In genomic region chr6:58927881-58928280, GRCm38 (mm10) we compare ENCODE assay signal across 10 mouse cellular contexts. TPM values are rescaled to one million over a fixed set of nuclear protein-coding genes. Genes with fewer than 3 reads are reported as not detected.
A peak's percentile ranks its signal among the peaks of the same experiment; 100 is the strongest.
DNase-seq lines count a peak whose midpoint lies in the region; ATAC-seq lines count a peak whose summit lies in the region.
"Had no signal": no experiment of that assay in that cellular context is flagged by ENCODE, and none has a peak within 500 bp of the region (broad histone marks: within the 10 kb centered on the region; RNA-seq: fewer than 3 reads in every experiment).

No protein-coding gene starts in this region.

- H3K4me1 ChIP-seq in brown adipose tissue, adult 24 weeks (ENCODE audit: control insufficient read depth, insufficient read depth, insufficient read length, low read length) = peaks cover 20% of the 10 kb centered on the region
- peaks cover 10% of the 10 kb centered on the region for H3K4me1 ChIP-seq in hindbrain, embryonic 14.5 days (replicated peaks; ENCODE audit: control insufficient read depth, insufficient read depth, low read length)

- no peak overlapping the region for H3K4me2 ChIP-seq in hindbrain, embryonic 14.5 days (replicated peaks)

- H3K36me3 ChIP-seq in hindbrain, embryonic 14.5 days (replicated peaks; ENCODE audit: control insufficient read depth, insufficient read depth) = no peaks in the 10 kb centered on the region

- no peaks in the 10 kb centered on the region for H3K27me3 ChIP-seq in hindbrain, embryonic 14.5 days (ENCODE audit: control insufficient read depth, insufficient read depth, low read length)

- H3K27ac ChIP-seq in brown adipose tissue, adult 24 weeks (replicated peaks; ENCODE audit: low read depth, low read length) = peak overlapping the region; percentile 97
- H3K27ac ChIP-seq in hindbrain, embryonic 14.5 days = no peak overlapping the region
- H3K27ac ChIP-seq: liver, embryonic 14.5 days; stomach, postnatal 0 days had no signal

- H3K9ac ChIP-seq in hindbrain, embryonic 14.5 days = no peak overlapping the region
- H3K9ac ChIP-seq: liver, embryonic 14.5 days had no signal

- DNase-seq in kidney, postnatal 25 days = peak; percentile 58 to 86
- DNase-seq in kidney, postnatal 10 days = no peak
- peak; percentile 71 to 74 for DNase-seq in cerebellum, postnatal 36 days
- peak; percentile 83 for DNase-seq in heart, postnatal 10 days
- DNase-seq in hindbrain, embryonic 14.5 days (ENCODE audit: low spot score) = no peak
- no peak for DNase-seq in layer of hippocampus, adult 8-10 months (ENCODE audit: low spot score in 2 of 2)
- no peak for DNase-seq in right cerebral cortex, postnatal 25 days

- no peak overlapping the region for H3K4me3 ChIP-seq in brown adipose tissue, adult 24 weeks (ENCODE audit: insufficient read depth, low read depth, low read length)
- no peak overlapping the region for H3K4me3 ChIP-seq in hindbrain, embryonic 14.5 days (replicated peaks; ENCODE audit: low read length)

- no peaks in the 10 kb centered on the region for H3K9me3 ChIP-seq in hindbrain, embryonic 14.5 days (ENCODE audit: control insufficient read depth, low read length)

- intact Hi-C loops in heart, postnatal 10 days (cut with DNase I) = no loop called here

- ATAC-seq in hindbrain, embryonic 14.5 days (ENCODE audit: low FRiP score) = no peak

- 73% methylated on average over 2 of the region's 2 CpGs for WGBS in hindbrain, embryonic 14.5 days

RNA-seq across cellular contexts. Expression of gene Nap1l5, which starts 21.0 kb away (rescaled TPM):
- 18.0 and 22.0 TPM in 2 replicates for polyA plus RNA-seq in brown adipose tissue, adult 24 weeks (2012; ENCODE audit: insufficient read depth, insufficient read length, missing spikeins)
- under 1 TPM; 0.30 to 0.62 TPM for total RNA-seq in heart, postnatal 10 days (2021)
- 338 and 425 TPM in 2 replicates for polyA plus RNA-seq in hindbrain, embryonic 14.5 days (2014; fragmentation: Nextera tagmentation; extraction: Ambion mirVana)
- 100 to 1,000 TPM; 267 to 306 (median 287) TPM for total RNA-seq in layer of hippocampus, adult 8-10 months (2022)

Comparison
In these comparisons a context has a peak if more than half of its experiments do, and no peak if none do; other contexts are left out.
1. DNase-seq: peak in kidney, postnatal 25 days (2 of 2), cerebellum, postnatal 36 days (2 of 2) and heart, postnatal 10 days (2 of 2); none in kidney, postnatal 10 days (single experiment), hindbrain, embryonic 14.5 days (single experiment), layer of hippocampus, adult 8-10 months (0 of 2) and right cerebral cortex, postnatal 25 days (single experiment).
2. RNA of gene Nap1l5, which starts 21.0 kb away (total RNA-seq): 267 to 306 TPM in layer of hippocampus, adult 8-10 months; 0.30 to 0.62 TPM in heart, postnatal 10 days; every median in the first group is over 100 times any median in the second.